Mouse (Mus musculus): ENCODE data around the gene Ms4a6b.

- TF ChIP-seq POLR2A (IDR thresholded peaks at IDR 0.05; ENCODE audit: insufficient read length, low read depth) (no peak), MAX (IDR thresholded peaks at IDR 0.05; ENCODE audit: low read depth) (no peak), MYOD1 (IDR thresholded peaks at IDR 0.05; ENCODE audit: control insufficient read depth in 1 of 3, insufficient read length in 2 of 3, low read depth in 2 of 3) (no peak)
These were observed 17.1 kb downstream of the Ms4a6b start for GRCm38 (mm10) chr19:11533421-11533820.
